Mouse (Mus musculus) stomach, embryonic 15.5 days (tissue): ENCODE results near the gene Ly6g6d. TPM values are rescaled to one million over a fixed set of nuclear protein-coding genes. Genes with fewer than 3 reads are reported as not detected.

Experiments used
- ATAC-seq: fragments of 200-750 bp; cut with Nextera tagmentation; 2 replicates; pipeline ENCODE4 v1.8.0; 2017; ENCODE audit warnings: low read depth, moderate number of reproducible peaks, moderate TSS enrichment; ENCODE audit not compliant: insufficient read depth, low FRiP score
- H3K27ac ChIP-seq: fragments of 300-500 bp; sonication (generic); 2 replicates; pipeline ENCODE4 v1.5.1; 2015; ENCODE audit warnings: mild to moderate bottlenecking, inconsistent platforms
- H3K27me3 ChIP-seq: fragments of 300-500 bp; sonication (generic); replicated peaks from 2 replicates; pipeline ENCODE4 v1.6.1; 2015; ENCODE audit warnings: inconsistent platforms
- H3K36me3 ChIP-seq: fragments of 300-500 bp; sonication (generic); 2 replicates; pipeline ENCODE4 v1.6.1; 2015; ENCODE audit warnings: inconsistent platforms
- H3K4me1 ChIP-seq: fragments of 300-500 bp; sonication (generic); 2 replicates; pipeline ENCODE4 v1.6.1; 2015; ENCODE audit warnings: inconsistent platforms
- H3K4me2 ChIP-seq: fragments of 300-500 bp; sonication (generic); 2 replicates; pipeline ENCODE4 v1.6.1; 2015; ENCODE audit warnings: mild to moderate bottlenecking, inconsistent platforms
- H3K4me3 ChIP-seq: fragments of 300-500 bp; sonication (generic); replicated peaks from 2 replicates; pipeline ENCODE4 v1.5.1; 2015; ENCODE audit warnings: inconsistent platforms
- H3K9ac ChIP-seq: fragments of 300-500 bp; sonication (generic); 2 replicates; pipeline ENCODE4 v1.6.1; 2015; ENCODE audit warnings: inconsistent platforms
- H3K9me3 ChIP-seq: fragments of 300-500 bp; sonication (generic); 2 replicates; pipeline ENCODE4 v1.6.1; 2016; ENCODE audit warnings: inconsistent platforms
- WGBS: fragments of 180-500 bp; shearing (Covaris S2); methylation state at CpG from one replicate; pipeline ENCODE4 v1.1.7; 2015; 5-methylcytosine and 5-hydroxymethylcytosine counted together
- polyA plus RNA-seq: library from polyadenylated mRNA; unstranded; fragments of >200 nt; fragmentation: Nextera tagmentation; extraction: Ambion mirVana; gene quantifications from 2 replicates; pipeline ENCODE4 v1.2.1, GENCODE M21; 2015

Ly6g6d gene
- polyA plus RNA-seq, 1 experiment from 2014 or later = 3.6 TPM

GRCm38 (mm10) chr17:35050126-35050750, 27.6 kb downstream of the Ly6g6d start:
- peak; percentile 10; the same call in 1 of the 2 replicates for ATAC-seq
- Histone ChIP-seq H3K27me3 (no peaks in the 10 kb centered on the region), H3K4me2 (peak overlapping the region; percentile 80), H3K4me1 (peaks cover 41% of the 10 kb centered on the region), H3K9ac (peak overlapping the region; percentile 70), H3K36me3 (peaks cover 18% of the 10 kb centered on the region), H3K27ac (peak overlapping the region; percentile 98), H3K9me3 (no peaks in the 10 kb centered on the region), H3K4me3 (peak overlapping the region; percentile 65)
- WGBS = under 1% methylated on average over 27 of the region's 27 CpGs

- H3K9ac ChIP-seq = peak within 1 kb of the TSS; percentile 70
- H3K4me3 ChIP-seq = peak within 1 kb of the TSS; percentile 65
- peaks cover 14% of the 10 kb centered on the region for H3K36me3 ChIP-seq
- no peaks in the 10 kb centered on the region for H3K27me3 ChIP-seq
- 0 out of 2 replicates have a peak, but pooled peaks have one; percentile 3 for ATAC-seq
- H3K27ac ChIP-seq = peak within 1 kb of the TSS; percentile 98
- H3K4me2 ChIP-seq = peak within 1 kb of the TSS; percentile 80
- H3K9me3 ChIP-seq = no peaks in the 10 kb centered on the region
- WGBS = under 1% methylated on average over 11 of the region's 11 CpGs
- H3K4me1 ChIP-seq = peaks cover 44% of the 10 kb centered on the region
Measured at GRCm38 (mm10) chr17:35049561-35050016, 28.3 kb downstream of the Ly6g6d start, which contains the start of gene Clic1. TSS of gene Clic1 (plus strand) at chr17:35049966.

DNA sequence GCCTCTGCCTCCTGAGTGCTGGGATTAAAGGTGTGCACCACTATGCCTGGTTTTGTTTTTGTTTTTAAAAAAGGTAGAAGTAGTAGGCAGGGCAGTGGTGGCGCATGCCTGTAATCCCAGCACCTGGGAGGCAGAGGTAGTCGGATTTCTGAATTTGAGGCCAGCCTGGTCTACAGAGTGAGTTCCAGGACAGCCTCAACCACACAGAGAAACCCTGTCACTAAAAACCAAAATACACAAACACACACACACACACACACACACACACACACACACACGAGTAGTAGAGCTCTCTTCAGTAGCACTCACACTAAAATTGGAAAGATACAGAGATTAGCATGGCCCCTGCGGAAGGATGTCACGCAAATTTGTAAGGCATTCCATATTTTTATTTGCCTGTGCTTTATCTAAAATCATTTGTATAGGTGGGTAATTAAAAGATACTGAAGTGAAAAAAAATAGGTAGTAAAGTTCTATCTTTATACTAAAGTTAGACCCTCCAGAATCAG, 28.9 kb downstream of the Ly6g6d start:
- Histone ChIP-seq H3K27me3 (no peaks in the 10 kb centered on the region), H3K9me3 (no peaks in the 10 kb centered on the region), H3K36me3 (peaks cover 9% of the 10 kb centered on the region), H3K4me1 (peaks cover 47% of the 10 kb centered on the region), H3K4me3 (peak overlapping the region; percentile 65; the same call in 1 of the 2 replicates), H3K27ac (peak overlapping the region; percentile 98), H3K9ac (no peak overlapping the region), H3K4me2 (peak overlapping the region; percentile 80)
- ATAC-seq = no peak
- 68% methylated on average over 5 of the region's 5 CpGs for WGBS

DNA sequence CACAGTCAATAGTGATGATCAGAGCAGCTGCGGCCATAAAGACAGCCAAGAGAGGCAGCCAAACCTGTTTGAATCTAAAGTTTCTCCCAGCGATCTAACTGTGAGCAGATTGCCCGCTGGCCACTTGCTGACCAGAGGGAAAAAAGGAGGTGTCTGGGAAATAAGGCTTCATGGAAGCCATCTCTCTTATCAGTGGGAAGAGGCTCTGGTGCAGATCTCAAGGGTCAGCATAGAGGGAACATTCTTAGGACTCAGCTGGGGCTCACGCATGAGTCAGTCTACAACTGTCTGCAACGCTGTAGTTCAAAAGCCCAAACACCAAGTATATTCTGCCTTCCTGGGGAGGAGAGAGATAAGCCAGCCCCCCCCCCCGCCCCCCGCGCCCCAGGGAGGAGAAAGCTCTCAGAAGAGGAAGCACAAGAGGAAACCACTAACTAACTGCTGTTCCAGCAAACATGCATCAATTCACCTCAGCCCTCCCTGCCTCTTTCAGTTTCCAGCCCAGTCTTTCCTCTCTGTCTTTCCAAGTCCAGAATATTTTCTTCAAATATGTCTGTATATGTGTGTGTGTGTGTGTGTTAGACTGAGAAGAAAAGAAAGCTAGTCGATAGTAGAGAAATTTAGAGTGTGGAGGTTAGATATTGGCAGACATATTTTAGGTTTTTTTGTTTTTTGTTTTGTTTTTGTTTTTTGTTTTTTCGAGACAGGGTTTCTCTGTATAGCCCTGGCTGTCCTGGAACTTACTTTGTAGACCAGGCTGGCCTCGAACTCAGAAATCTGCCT, 29.5 kb downstream of the Ly6g6d start:
- ATAC-seq = no peak
- H3K4me2 ChIP-seq = peak overlapping the region; percentile 98
- H3K27ac ChIP-seq = peak overlapping the region; percentile 98
- WGBS = 23% methylated on average over 11 of the region's 11 CpGs
- H3K9ac ChIP-seq = no peak overlapping the region
- peaks cover 45% of the 10 kb centered on the region for H3K4me1 ChIP-seq
- no peaks in the 10 kb centered on the region for H3K27me3 ChIP-seq
- no peaks in the 10 kb centered on the region for H3K9me3 ChIP-seq
- H3K4me3 ChIP-seq = no peak overlapping the region; the same call in 1 of the 2 replicates
- peaks cover 5% of the 10 kb centered on the region; the same call in 1 of the 2 replicates for H3K36me3 ChIP-seq

GRCm38 (mm10) chr17:35047688-35048087, 30.2 kb downstream of the Ly6g6d start:
- Histone ChIP-seq H3K27me3 (no peaks in the 10 kb centered on the region), H3K36me3 (peaks cover 1% of the 10 kb centered on the region; the same call in 1 of the 2 replicates), H3K9ac (no peak overlapping the region), H3K4me3 (no peak overlapping the region; the same call in 1 of the 2 replicates), H3K4me2 (peak overlapping the region; percentile 98), H3K9me3 (no peaks in the 10 kb centered on the region), H3K27ac (peak overlapping the region; percentile 98), H3K4me1 (peaks cover 44% of the 10 kb centered on the region)
- 31% methylated on average over 1 of the region's 1 CpGs for WGBS
- ATAC-seq = no peak

GRCm38 (mm10) chr17:35046681-35047455, 31.0 kb downstream of the Ly6g6d start, which contains the start of gene Msh5:
TSS of gene Msh5 (minus strand) at chr17:35046745.
- WGBS = 1% methylated on average over 33 of the region's 33 CpGs
- H3K9ac ChIP-seq = peak within 1 kb of the TSS; percentile 92
- no peaks in the 10 kb centered on the region for H3K27me3 ChIP-seq
- peak within 1 kb of the TSS; percentile 98 for H3K27ac ChIP-seq
- peak within 1 kb of the TSS; percentile 62 for H3K4me3 ChIP-seq
- peak within 1 kb of the TSS; percentile 98 for H3K4me2 ChIP-seq
- no peaks in the 10 kb centered on the region for H3K9me3 ChIP-seq
- ATAC-seq = peak; percentile 96
- no peaks in the 10 kb centered on the region for H3K36me3 ChIP-seq
- H3K4me1 ChIP-seq = peaks cover 37% of the 10 kb centered on the region

DNA sequence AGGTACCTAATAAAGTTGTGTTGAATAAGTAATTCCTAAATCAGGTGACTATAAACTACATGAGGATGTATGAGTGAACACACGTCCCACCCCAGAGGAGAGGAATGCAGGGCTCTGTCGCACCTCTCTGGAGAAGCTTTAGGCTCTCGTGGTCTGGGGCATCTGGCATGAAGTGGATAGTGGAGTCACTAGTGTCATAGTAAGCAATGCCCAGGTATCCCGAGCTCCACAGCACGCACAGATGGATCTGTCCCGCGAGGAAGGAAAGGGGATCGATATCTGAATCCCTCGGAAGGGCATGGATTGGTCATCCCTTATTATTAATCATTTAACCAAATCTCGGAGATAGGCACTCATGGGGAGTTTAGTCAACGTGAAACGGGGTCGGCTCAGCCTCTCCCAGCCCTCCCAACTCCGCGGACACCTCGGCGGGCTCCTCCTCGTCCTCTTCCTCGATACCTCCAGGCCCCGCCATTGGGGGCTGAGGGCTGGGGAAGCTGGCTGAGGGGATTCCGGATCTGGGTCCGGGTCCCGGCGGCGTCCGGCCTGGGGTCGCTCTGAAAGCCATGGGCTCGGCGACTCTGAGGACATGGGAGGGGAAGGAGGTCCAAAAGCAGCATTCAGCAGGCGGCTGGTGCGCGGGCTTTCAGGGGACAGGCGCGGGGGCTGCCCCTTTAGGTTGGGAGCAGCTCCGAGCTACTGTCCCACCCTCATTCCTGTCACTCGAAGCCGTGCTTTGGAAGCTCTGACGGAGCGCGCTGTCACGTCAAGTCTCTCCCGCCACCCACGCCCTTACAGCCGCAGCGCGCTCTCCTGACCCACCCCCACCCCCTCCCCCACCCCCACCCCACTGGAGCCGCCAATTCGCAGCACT, 31.8 kb downstream of the Ly6g6d start:
- no peaks in the 10 kb centered on the region for H3K27me3 ChIP-seq
- H3K36me3 ChIP-seq = no peaks in the 10 kb centered on the region
- H3K27ac ChIP-seq = peak overlapping the region; percentile 98
- H3K9me3 ChIP-seq = no peaks in the 10 kb centered on the region
- peak overlapping the region; percentile 92 for H3K9ac ChIP-seq
- no peak for ATAC-seq
- H3K4me2 ChIP-seq = peak overlapping the region; percentile 98
- WGBS = 3% methylated on average over 45 of the region's 48 CpGs
- peaks cover 36% of the 10 kb centered on the region for H3K4me1 ChIP-seq
- H3K4me3 ChIP-seq = peak overlapping the region; percentile 62

- 67% methylated on average over 7 of the region's 7 CpGs for WGBS
- H3K4me3 ChIP-seq = peak overlapping the region; percentile 62
- no peak for ATAC-seq
- H3K4me1 ChIP-seq = peaks cover 36% of the 10 kb centered on the region
- no peaks in the 10 kb centered on the region for H3K36me3 ChIP-seq
- H3K9me3 ChIP-seq = no peaks in the 10 kb centered on the region
- H3K27ac ChIP-seq = peak overlapping the region; percentile 98
- H3K9ac ChIP-seq = no peak overlapping the region
- no peaks in the 10 kb centered on the region for H3K27me3 ChIP-seq
- peak overlapping the region; percentile 98 for H3K4me2 ChIP-seq
Measured at GRCm38 (mm10) chr17:35044904-35045806, 32.7 kb downstream of the Ly6g6d start.

DNA sequence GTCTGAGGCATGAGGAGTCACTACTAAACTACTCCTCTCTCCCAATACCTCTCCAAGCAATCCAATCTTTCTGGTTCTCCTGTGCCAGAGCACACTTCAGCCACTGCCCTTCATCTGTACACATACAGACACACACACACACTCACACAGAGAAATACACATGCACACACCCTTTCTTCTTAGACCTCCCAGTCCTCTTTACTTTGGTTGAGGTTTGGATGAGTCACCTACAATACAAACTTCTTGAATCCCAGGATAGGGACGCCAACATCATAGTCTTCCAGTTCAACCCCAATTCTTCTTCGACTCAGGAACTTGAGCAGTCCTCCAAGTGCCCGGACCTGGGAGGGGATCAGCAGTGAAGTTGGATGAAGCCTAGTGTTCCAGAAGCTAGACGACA, 34.1 kb downstream of the Ly6g6d start:
- Histone ChIP-seq H3K4me1 (peaks cover 33% of the 10 kb centered on the region), H3K4me2 (no peak overlapping the region), H3K27me3 (no peaks in the 10 kb centered on the region), H3K27ac (peak overlapping the region; percentile 98), H3K9ac (no peak overlapping the region), H3K9me3 (no peaks in the 10 kb centered on the region), H3K4me3 (no peak overlapping the region), H3K36me3 (no peaks in the 10 kb centered on the region)
- ATAC-seq = no peak
- WGBS = 68% methylated on average over 4 of the region's 4 CpGs
